Mouse (Mus musculus): ENCODE data around the gene Zfp947. TPM values are rescaled to one million over a fixed set of nuclear protein-coding genes. Genes with fewer than 3 reads are reported as not detected.
"Not testable (repeated sequence)": the region's sequence is repeated elsewhere in the genome, so short reads cannot be mapped to it uniquely, and the experiment has no call there.

The Zfp947 gene
- under 1 TPM; 0.58 to 0.98 TPM for total RNA-seq (2021)
- long read RNA-seq, experiment 1, partial matches to known transcripts: 0 of 2 reads
- long read RNA-seq, experiment 1, other reads (novel, unspliced or antisense): 2 of 2 reads
- long read RNA-seq, experiment 2: 0 reads

DNA sequence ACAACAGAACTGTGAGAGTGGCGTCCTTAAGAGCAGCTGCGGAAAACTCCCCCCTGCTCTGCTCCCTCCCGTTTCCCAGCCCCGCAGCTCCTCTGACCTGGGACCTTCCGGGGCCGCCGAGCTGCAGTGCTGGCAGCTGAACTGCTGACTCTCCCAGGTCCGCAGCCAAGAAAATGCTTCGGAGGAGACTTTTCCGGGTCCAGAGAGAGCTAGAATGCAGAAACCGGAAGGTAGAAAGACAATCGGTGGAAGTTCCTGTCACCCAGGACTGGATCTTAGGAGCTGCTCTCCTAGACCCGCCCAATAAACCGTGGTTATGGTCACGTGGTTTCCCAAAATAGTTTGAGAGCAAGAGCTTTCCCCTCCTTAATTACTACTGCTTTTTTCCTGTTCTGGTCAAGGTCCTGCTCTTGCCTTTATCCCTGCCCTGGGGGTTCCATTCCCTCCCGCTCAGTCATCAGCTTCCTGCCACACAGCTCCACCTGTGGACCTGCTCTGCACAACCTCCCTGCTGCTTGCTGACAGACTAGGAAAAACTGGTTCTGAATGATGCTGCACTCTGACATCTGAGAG, at the start of gene Zfp947:
Gene Zfp947 (minus strand): TSS at position 469 of the 573 bp plus-strand sequence.
- intact Hi-C loops (cut with DNase I; ENCODE audit: low total_unique reads): not testable (repeated sequence)
- DNase-seq: peak; percentile 55

DNA sequence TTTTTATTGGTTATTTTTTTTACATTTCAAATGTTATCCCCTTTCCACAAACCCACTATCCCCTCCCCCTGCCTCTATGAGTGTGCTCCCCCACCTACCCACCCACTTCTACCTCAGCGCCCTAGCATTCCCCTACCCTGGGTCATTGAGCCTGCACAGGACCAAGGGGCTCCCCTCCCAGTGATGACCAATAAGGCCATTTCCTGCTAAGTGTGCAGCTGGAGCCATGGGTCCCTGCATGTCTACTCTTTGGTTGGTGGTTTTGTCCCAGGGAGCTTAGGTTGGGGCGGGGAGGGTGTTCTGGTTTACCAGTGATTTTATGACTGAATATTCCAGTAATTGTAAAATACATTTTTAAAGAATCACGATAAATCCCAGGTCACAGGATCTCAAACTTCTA, 686 bp downstream of the Zfp947 start:
- intact Hi-C loops (cut with DNase I; ENCODE audit: low total_unique reads); DNase-seq: not testable (repeated sequence)

DNA sequence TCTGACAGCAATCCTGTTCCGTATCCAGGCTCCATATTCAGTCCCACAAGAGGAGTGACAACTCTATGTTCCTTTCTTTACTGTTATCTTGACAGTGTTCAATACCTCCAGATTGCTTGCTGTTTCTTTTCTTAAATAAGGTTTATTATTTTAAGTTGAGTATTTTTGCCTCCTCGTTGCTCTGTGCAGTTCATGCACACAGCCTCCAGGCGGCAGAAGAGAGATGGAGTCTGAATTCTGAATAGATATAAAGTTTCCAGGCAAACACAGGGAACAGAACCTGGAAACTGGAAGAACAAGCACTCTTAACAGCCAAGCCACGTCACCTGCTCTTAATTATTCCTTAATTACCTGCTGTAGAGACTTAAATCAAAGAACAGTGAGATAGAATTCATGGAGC, 12.0 kb downstream of the Zfp947 start:
- DNase-seq; intact Hi-C loops (cut with DNase I; ENCODE audit: low total_unique reads): not testable (repeated sequence)

DNA sequence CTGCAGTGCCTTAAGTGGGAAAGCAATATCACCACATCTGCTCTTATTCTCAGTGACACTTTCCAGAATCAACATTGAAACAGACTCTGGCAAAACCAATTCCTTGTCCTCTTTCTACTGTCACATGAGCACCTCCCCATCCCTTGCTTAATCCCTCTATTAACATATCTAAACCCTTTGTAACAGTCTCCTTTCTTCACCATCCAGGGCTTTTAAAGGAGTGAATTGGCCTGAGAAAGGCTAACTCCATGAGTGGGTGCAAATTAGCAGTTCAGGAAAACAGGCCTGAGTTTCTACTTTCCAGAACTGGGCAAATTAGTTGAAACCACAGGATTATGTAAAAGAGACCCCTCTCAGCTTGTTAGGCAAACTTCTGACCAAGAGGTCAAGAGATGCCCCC, 47.2 kb downstream of the Zfp947 start:
- intact Hi-C loops (cut with DNase I; ENCODE audit: low total_unique reads): no loop called here
- DNase-seq: no peak

Other genes with a start within 250 kb of the Zfp947 start
- gene Zfp942, start 203.7 kb downstream of the Zfp947 start, total RNA-seq (2021): 1 to 10 TPM; 4.6 to 4.8 TPM
- 10 to 100 TPM; 13.2 to 14.7 TPM for gene Zfp943, start 203.6 kb downstream of the Zfp947 start, total RNA-seq (2021)
- gene Zfp994, start 59.4 kb upstream of the Zfp947 start, total RNA-seq (2021): 1 to 10 TPM; 1.9 to 2.0 TPM
- gene CT030661.1, start 148.6 kb upstream of the Zfp947 start, total RNA-seq (2021): 1 to 10 TPM; 5.9 to 6.2 TPM
- gene Zfp944, start 195.2 kb upstream of the Zfp947 start, total RNA-seq (2021): 1 to 10 TPM; 3.3 to 4.0 TPM
- 1 to 10 TPM; 5.3 to 5.5 TPM for gene Zfp758, start 195.3 kb upstream of the Zfp947 start, total RNA-seq (2021)